Mouse (Mus musculus) embryonic facial prominence, embryonic 13.5 days (tissue): ENCODE results near the gene Slc7a6. TPM values are rescaled to one million over a fixed set of nuclear protein-coding genes. Genes with fewer than 3 reads are reported as not detected.

Experiments
- ATAC-seq: fragments of 200-750 bp; cut with Nextera tagmentation; 2 replicates; pipeline ENCODE4 v1.8.0; 2017; ENCODE audit warnings: low read depth; ENCODE audit not compliant: insufficient number of reproducible peaks, insufficient read depth, low FRiP score, low TSS enrichment
- H3K27ac ChIP-seq: fragments of 300-500 bp; sonication (generic); 2 replicates; pipeline ENCODE4 v1.5.1; 2015; ENCODE audit warnings: moderate library complexity, mild to moderate bottlenecking, inconsistent platforms
- H3K27me3 ChIP-seq: fragments of 300-500 bp; sonication (generic); 2 replicates; pipeline ENCODE4 v1.6.1; 2015; ENCODE audit warnings: mild to moderate bottlenecking, inconsistent platforms
- H3K36me3 ChIP-seq: fragments of 300-500 bp; sonication (generic); 2 replicates; pipeline ENCODE4 v1.6.1; 2015; ENCODE audit warnings: mild to moderate bottlenecking, inconsistent platforms
- H3K4me1 ChIP-seq: fragments of 300-500 bp; sonication (generic); 2 replicates; pipeline ENCODE4 v1.6.1; 2015; ENCODE audit warnings: inconsistent platforms
- H3K4me2 ChIP-seq: fragments of 300-500 bp; sonication (generic); 2 replicates; pipeline ENCODE4 v1.6.1; 2015; ENCODE audit warnings: moderate library complexity, mild to moderate bottlenecking, inconsistent platforms
- H3K4me3 ChIP-seq: fragments of 300-500 bp; sonication (generic); 2 replicates; pipeline ENCODE4 v1.5.1; 2015; ENCODE audit warnings: mild to moderate bottlenecking, inconsistent platforms
- H3K9ac ChIP-seq: fragments of 300-500 bp; sonication (generic); 2 replicates; pipeline ENCODE4 v1.6.1; 2015; ENCODE audit warnings: mild to moderate bottlenecking, inconsistent platforms
- H3K9me3 ChIP-seq: fragments of 300-500 bp; sonication (generic); 2 replicates; pipeline ENCODE4 v1.6.1; 2016; ENCODE audit warnings: inconsistent platforms
- WGBS: fragments of 180-500 bp; shearing (Covaris S2); methylation state at CpG from one replicate; pipeline ENCODE4 v1.1.7; 2015; ENCODE audit warnings: mixed read lengths; 5-methylcytosine and 5-hydroxymethylcytosine counted together
- polyA plus RNA-seq: library from polyadenylated mRNA; unstranded; fragments of >200 nt; fragmentation: Nextera tagmentation; extraction: Ambion mirVana; gene quantifications from 2 replicates; pipeline ENCODE4 v1.2.1, GENCODE M21; 2015

Slc7a6 gene
- polyA plus RNA-seq, 1 experiment from 2014 or later, result 59.2 TPM

GRCm38 (mm10) chr8:106133526-106133925 lies 35.1 kb upstream of the Slc7a6 start:
- Histone ChIP-seq H3K4me2 (peak overlapping the region; percentile 84; the same call in 1 of the 2 replicates), H3K4me3 (no peak overlapping the region), H3K9ac (no peak overlapping the region), H3K36me3 (peaks cover 45% of the 10 kb centered on the region), H3K4me1 (peaks cover 30% of the 10 kb centered on the region), H3K27me3 (peaks cover 59% of the 10 kb centered on the region), H3K9me3 (no peaks in the 10 kb centered on the region), H3K27ac (no peak overlapping the region)
- WGBS, result 72% methylated on average over 13 of the region's 13 CpGs
- no peak for ATAC-seq

- ATAC-seq, result no peak
- WGBS, result 73% methylated on average over 6 of the region's 6 CpGs
- Histone ChIP-seq H3K27ac (peak overlapping the region; percentile 40; the same call in 1 of the 2 replicates), H3K9me3 (no peaks in the 10 kb centered on the region), H3K9ac (no peak overlapping the region), H3K27me3 (peaks cover 59% of the 10 kb centered on the region), H3K4me1 (peaks cover 30% of the 10 kb centered on the region), H3K36me3 (peaks cover 41% of the 10 kb centered on the region), H3K4me3 (0 out of 2 replicates have a peak overlapping the region, but pooled peaks have one; percentile 3), H3K4me2 (peak overlapping the region; percentile 84; the same call in 1 of the 2 replicates)
These were observed 34.7 kb upstream of the Slc7a6 start for GRCm38 (mm10) chr8:106133946-106134345.

- Histone ChIP-seq H3K4me2 (peak overlapping the region; percentile 84), H3K4me1 (peaks cover 30% of the 10 kb centered on the region), H3K36me3 (peaks cover 32% of the 10 kb centered on the region), H3K9me3 (no peaks in the 10 kb centered on the region), H3K27me3 (peaks cover 62% of the 10 kb centered on the region), H3K9ac (peak overlapping the region; percentile 68; the same call in 1 of the 2 replicates), H3K4me3 (peak overlapping the region; percentile 54), H3K27ac (peak overlapping the region; percentile 73)
- WGBS, result 15% methylated on average over 14 of the region's 14 CpGs
- ATAC-seq, result peak; percentile 60
These were observed 33.7 kb upstream of the Slc7a6 start for GRCm38 (mm10) chr8:106134751-106135571.

DNA sequence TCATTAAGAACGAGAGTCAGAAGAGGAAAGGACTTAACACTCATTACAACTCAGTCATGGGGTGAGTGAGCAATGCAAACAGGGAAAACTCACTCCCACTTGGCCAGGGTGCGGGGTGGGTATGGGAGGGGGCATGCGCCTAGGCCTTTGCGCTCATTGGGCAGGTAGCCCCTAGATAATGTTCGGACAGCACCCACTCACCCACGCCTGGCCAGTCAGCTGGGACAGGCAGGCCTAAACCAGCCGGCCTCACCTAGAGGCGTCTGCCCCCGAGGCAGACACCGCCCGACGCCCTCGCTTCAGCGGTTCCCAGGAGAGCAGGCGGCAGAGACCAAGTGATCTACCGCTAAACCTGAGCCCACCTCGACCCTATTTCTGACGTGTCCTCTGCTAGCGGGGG lies 33.0 kb upstream of the Slc7a6 start:
- H3K9ac ChIP-seq, result peak overlapping the region; percentile 68
- peaks cover 30% of the 10 kb centered on the region for H3K4me1 ChIP-seq
- peak overlapping the region; percentile 73 for H3K27ac ChIP-seq
- WGBS, result 3% methylated on average over 19 of the region's 19 CpGs
- peaks cover 62% of the 10 kb centered on the region for H3K27me3 ChIP-seq
- no peaks in the 10 kb centered on the region for H3K9me3 ChIP-seq
- no peak for ATAC-seq
- H3K36me3 ChIP-seq, result peaks cover 25% of the 10 kb centered on the region
- H3K4me3 ChIP-seq, result peak overlapping the region; percentile 54
- H3K4me2 ChIP-seq, result peak overlapping the region; percentile 84

DNA sequence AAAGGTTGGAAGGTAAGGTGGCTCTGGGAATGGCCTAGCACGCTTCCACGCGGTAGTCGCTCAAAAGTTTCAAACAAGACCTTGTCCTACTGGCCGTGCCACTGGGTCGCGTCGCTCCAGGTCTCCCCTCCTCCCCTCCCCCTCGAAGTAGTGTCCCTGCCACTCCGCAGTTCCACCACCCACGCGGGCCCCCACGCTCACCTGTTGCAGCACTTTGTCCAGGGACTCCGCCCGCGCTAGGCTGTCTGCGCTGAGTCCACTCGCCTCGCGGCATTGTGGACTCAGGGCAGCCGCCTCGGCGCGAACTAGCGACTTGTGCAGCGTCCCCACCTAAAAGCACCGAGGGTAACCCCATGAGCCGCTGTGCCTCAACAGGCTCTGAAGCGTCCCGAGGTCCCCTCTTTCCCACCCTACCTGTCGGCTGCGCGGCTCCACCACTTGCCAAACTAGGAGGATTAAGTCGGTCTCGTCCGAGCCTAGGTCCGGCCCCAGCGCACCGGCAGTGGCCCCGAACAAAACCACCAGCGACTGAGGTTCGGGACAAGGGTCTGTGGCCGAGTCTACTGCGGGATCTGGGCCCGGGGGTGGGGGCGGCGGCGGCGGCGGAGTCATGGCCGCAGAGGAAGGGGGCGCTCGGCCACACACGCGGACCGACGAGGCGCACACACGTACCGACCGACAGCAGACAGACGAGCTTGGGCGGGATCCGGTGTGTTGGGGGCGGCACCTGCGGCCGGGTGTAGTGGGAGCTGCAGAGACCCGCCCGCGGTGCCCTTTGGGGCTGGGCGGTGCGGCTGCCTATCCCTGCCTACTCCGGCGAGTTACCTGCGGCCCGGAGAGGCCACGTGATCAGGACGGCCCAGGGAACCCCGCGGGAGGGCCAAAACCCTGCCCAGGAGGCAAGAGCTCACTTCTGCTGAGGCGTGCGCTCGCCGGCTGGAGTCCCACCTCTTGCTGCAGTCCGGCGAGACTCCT lies 32.2 kb upstream of the Slc7a6 start, which contains the start of gene Esrp2:
Gene Esrp2 (minus strand): TSS at position 819 of the 975 bp plus-strand sequence.
- H3K27me3 ChIP-seq, result peaks cover 62% of the 10 kb centered on the region
- H3K36me3 ChIP-seq, result peaks cover 17% of the 10 kb centered on the region
- 0 out of 2 replicates have a peak, but pooled peaks have one; percentile 17 for ATAC-seq
- H3K4me1 ChIP-seq, result peaks cover 30% of the 10 kb centered on the region
- H3K4me3 ChIP-seq, result peak within 1 kb of the TSS; percentile 54
- 1% methylated on average over 86 of the region's 86 CpGs for WGBS
- H3K27ac ChIP-seq, result peak within 1 kb of the TSS; percentile 73
- no peaks in the 10 kb centered on the region for H3K9me3 ChIP-seq
- H3K4me2 ChIP-seq, result peak within 1 kb of the TSS; percentile 84
- peak within 1 kb of the TSS; percentile 68 for H3K9ac ChIP-seq

DNA sequence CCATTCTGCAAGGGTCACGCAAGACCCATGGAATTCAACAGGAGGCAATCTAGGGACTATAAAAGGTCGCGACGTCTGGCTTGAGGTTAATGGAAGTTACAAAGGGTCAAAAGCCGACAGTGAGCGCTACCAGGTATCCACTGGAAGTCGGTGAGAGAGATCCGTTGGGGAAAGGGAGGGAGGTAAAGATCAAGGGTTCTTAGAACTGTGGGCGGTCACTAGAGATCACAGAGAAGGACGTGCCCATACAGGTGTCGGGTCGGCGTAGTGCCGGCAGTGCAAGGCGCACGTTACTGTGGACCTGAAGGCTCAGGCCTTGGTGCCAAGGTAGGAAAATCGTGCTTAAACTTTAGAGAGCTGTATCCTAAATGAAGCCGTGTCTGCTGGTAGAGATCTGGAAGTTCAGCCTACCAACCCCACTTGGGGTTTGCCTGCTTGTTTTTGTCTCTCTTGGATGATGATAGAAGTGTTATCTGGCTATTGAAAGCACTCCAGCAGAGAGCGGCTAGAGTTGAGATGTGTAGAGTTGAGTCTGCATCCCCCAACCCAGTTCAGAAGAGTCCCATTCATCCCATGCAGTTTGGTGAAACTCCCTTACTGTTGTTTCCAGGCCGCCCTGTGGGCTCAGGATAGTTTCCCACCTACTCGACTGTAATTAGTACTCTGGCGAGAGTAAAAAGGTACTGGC lies 31.3 kb upstream of the Slc7a6 start:
- peak overlapping the region; percentile 68 for H3K9ac ChIP-seq
- no peak for ATAC-seq
- peak overlapping the region; percentile 62; the same call in 1 of the 2 replicates for H3K27ac ChIP-seq
- H3K4me1 ChIP-seq, result peaks cover 30% of the 10 kb centered on the region
- peaks cover 8% of the 10 kb centered on the region for H3K36me3 ChIP-seq
- 4% methylated on average over 22 of the region's 22 CpGs for WGBS
- H3K4me2 ChIP-seq, result peak overlapping the region; percentile 84
- H3K27me3 ChIP-seq, result peaks cover 62% of the 10 kb centered on the region
- H3K9me3 ChIP-seq, result no peaks in the 10 kb centered on the region
- H3K4me3 ChIP-seq, result peak overlapping the region; percentile 54

DNA sequence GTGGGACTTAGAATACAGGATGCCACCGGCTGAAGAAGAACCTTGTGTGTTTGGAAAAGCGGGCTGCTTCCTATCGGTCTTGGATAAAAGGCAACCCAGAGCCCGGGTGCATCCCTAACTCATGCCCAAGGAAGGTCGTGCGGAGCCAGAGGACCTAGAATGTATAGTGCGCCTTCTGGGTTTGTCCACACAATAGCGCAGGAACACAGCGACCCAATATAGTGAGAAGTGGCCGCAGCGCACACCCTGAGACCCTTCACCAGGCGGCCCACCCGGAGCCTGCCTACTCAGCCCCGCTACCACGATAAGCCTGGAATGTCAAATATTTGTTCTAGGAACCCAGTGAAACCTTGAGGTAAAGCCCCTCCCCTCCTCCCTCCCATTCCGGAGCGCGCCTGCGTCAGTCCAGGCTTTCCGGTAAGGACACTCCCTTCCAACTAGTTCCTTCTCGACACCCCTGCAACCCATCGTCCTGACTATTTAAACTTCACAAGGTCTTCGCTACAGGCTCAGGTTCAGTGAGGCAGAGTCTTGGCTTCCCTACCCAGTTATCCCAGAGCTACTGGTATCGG lies 30.7 kb upstream of the Slc7a6 start:
- no peak for ATAC-seq
- Histone ChIP-seq H3K9me3 (no peaks in the 10 kb centered on the region), H3K4me3 (peak overlapping the region; percentile 54), H3K4me2 (peak overlapping the region; percentile 84), H3K36me3 (peaks cover 2% of the 10 kb centered on the region), H3K27me3 (peaks cover 56% of the 10 kb centered on the region), H3K27ac (peak overlapping the region; percentile 62), H3K9ac (peak overlapping the region; percentile 68), H3K4me1 (peaks cover 30% of the 10 kb centered on the region)
- WGBS, result under 1% methylated on average over 24 of the region's 24 CpGs

GRCm38 (mm10) chr8:106138616-106139015 lies 30.0 kb upstream of the Slc7a6 start:
- H3K27ac ChIP-seq, result peak overlapping the region; percentile 62; the same call in 1 of the 2 replicates
- peak overlapping the region; percentile 84 for H3K4me2 ChIP-seq
- peak overlapping the region; percentile 54 for H3K4me3 ChIP-seq
- H3K9me3 ChIP-seq, result no peaks in the 10 kb centered on the region
- H3K36me3 ChIP-seq, result no peaks in the 10 kb centered on the region
- peak overlapping the region; percentile 68 for H3K9ac ChIP-seq
- H3K27me3 ChIP-seq, result peaks cover 49% of the 10 kb centered on the region
- no peak for ATAC-seq
- peaks cover 30% of the 10 kb centered on the region for H3K4me1 ChIP-seq
- WGBS, result 20% methylated on average over 7 of the region's 7 CpGs

- H3K4me3 ChIP-seq, result no peak overlapping the region
- H3K4me1 ChIP-seq, result peaks cover 27% of the 10 kb centered on the region
- no peak overlapping the region for H3K4me2 ChIP-seq
- no peak overlapping the region for H3K9ac ChIP-seq
- H3K27me3 ChIP-seq, result peaks cover 34% of the 10 kb centered on the region
- no peaks in the 10 kb centered on the region for H3K36me3 ChIP-seq
- H3K9me3 ChIP-seq, result no peaks in the 10 kb centered on the region
- 62% methylated on average over 5 of the region's 5 CpGs for WGBS
- no peak for ATAC-seq
- no peak overlapping the region for H3K27ac ChIP-seq
These were observed 28.5 kb upstream of the Slc7a6 start for GRCm38 (mm10) chr8:106140191-106140590.

DNA sequence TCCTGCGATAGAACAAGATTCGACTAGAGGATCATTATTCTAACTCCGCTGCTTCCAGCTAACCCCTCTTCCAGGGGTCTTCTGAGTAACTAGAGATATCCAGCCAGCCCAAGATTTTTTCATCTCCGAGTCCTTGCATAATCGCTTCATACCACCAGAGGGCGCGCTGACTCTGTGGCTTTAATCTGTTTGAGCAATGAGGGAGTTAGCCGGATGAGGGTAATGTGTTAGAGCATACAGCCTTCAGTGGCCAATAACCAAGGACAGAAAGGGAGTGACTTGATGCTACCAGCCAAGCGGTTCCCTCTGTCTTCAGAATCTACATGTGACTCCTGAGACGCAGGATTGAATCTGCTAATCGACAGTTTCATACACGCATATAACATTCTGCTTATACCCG lies 27.9 kb upstream of the Slc7a6 start:
- no peak for ATAC-seq
- Histone ChIP-seq H3K9ac (no peak overlapping the region), H3K4me1 (peaks cover 21% of the 10 kb centered on the region), H3K36me3 (no peaks in the 10 kb centered on the region), H3K27me3 (peaks cover 28% of the 10 kb centered on the region), H3K4me3 (no peak overlapping the region), H3K27ac (no peak overlapping the region), H3K9me3 (no peaks in the 10 kb centered on the region), H3K4me2 (no peak overlapping the region)
- 15% methylated on average over 13 of the region's 13 CpGs for WGBS
